Mouse (Mus musculus): Measurements from ENCODE around the gene Zeb2.

DNA sequence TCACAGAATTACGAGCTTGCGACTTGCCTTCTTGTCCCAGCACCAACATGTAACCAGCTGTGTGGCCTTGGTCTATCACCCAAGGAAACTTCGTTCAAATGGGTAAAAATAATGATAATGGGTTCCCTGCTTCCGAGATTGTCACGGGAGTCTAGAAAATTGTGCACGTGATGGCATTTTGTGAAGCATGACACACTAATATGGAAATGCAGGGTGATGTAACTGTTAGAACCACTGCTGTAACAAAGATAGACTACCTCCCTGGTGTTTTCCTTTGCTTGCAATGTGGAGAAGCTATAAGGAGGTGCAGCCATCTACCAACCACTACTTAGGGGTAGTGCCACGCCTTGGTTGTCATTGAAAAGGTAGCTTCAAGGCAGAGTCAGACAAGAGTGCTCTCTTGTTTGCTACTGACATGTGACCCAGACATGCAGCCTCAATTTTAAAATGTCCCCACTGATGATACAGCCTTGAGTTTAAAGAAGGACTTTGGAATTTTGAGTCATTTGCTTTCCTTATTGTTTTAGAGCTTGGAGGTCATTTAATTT, 89.0 kb downstream of the Zeb2 start:
- TF ChIP-seq CTCF (IDR thresholded peaks at IDR 0.05; ENCODE audit: control insufficient read depth, insufficient read depth, low read length) (no peak), POLR2A (IDR thresholded peaks at IDR 0.05; ENCODE audit: borderline replicate concordance, control insufficient read depth, low read depth, low read length) (no peak)
